21 mouse cellular contexts compared by ENCODE assay signal in the genomic region with DNA sequence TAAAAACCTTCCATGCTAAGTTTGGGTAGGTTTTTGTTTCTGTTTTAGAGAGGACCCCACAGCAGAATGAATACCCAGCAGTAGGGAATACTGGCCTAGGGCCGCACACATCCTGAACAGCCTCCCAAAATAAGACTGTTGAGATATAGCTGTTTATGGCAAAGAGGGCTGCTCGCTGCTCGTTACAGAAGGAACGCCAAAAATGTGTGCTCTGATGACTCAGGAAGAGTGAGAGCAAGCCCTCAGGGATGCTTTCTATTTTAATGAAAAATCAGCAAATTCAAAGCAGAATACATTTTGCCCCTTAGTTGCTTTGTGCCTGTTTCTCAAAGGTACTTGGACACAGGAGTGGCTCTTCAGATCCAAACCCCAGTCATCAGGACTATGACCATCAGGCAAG. TPM values are rescaled to one million over a fixed set of nuclear protein-coding genes. Genes with fewer than 3 reads are reported as not detected.
DNase-seq lines count a peak whose midpoint lies in the region; ATAC-seq and TF ChIP-seq lines count a peak whose summit lies in the region.
"Had no signal": no experiment of that assay in that cellular context is flagged by ENCODE, and none has a peak within 500 bp of the region (broad histone marks: within the 10 kb centered on the region; RNA-seq: fewer than 3 reads in every experiment).

No protein-coding gene starts in this region.

- no peak for TF ChIP-seq CTCF in liver, postnatal 0 days (IDR thresholded peaks at IDR 0.05; ENCODE audit: low read depth)
- no peak for TF ChIP-seq CTCF in olfactory bulb, adult 2 months (IDR thresholded peaks at IDR 0.05; ENCODE audit: insufficient read depth, low read depth, low read length)

- DNase-seq in forebrain, embryonic 10.5 days (ENCODE audit: extremely low spot score, low spot score): no peak
- no peak for DNase-seq in forebrain, embryonic 11.5 days (ENCODE audit: low spot score)
- no peak for DNase-seq in heart, adult 8-10 months (ENCODE audit: low spot score)
- DNase-seq in liver, embryonic 13.5 days: no peak
- no peak for DNase-seq in liver, postnatal 0 days
- DNase-seq in yolk sac, embryonic 10.5 days (ENCODE audit: low spot score): no peak
- DNase-seq: adrenal gland, postnatal 36 days; cerebellum, adult 18-20 months; cerebellum, postnatal 36 days; heart, postnatal 14 days; layer of hippocampus, postnatal 36 days; thymus, postnatal 25 days had no signal

- H3K4me2 ChIP-seq in forebrain, embryonic 11.5 days (ENCODE audit: low read depth, low read length, severe bottlenecking): no peak overlapping the region
- H3K4me2 ChIP-seq in heart, embryonic 14.5 days (ENCODE audit: low read length): peak overlapping the region; percentile 21; the same call in 1 of the 2 replicates
- no peak overlapping the region for H3K4me2 ChIP-seq in liver, embryonic 13.5 days
- no peak overlapping the region for H3K4me2 ChIP-seq in liver, postnatal 0 days (ENCODE audit: low read depth, low read length)
- H3K4me2 ChIP-seq: hindbrain, embryonic 14.5 days; kidney, embryonic 15.5 days had no signal

- no peaks in the 10 kb centered on the region for H3K27me3 ChIP-seq in forebrain, embryonic 10.5 days (ENCODE audit: poor library complexity, severe bottlenecking)
- H3K27me3 ChIP-seq in forebrain, embryonic 11.5 days (ENCODE audit: control insufficient read depth, insufficient read depth, low read length): no peaks in the 10 kb centered on the region
- no peaks in the 10 kb centered on the region for H3K27me3 ChIP-seq in heart, embryonic 14.5 days (ENCODE audit: control insufficient read depth, insufficient read depth, low read length)
- H3K27me3 ChIP-seq in liver, embryonic 13.5 days: no peaks in the 10 kb centered on the region
- no peaks in the 10 kb centered on the region for H3K27me3 ChIP-seq in liver, postnatal 0 days (ENCODE audit: insufficient read depth, low read length)
- H3K27me3 ChIP-seq: kidney, embryonic 15.5 days had no signal

- 86% methylated on average over 4 of the region's 4 CpGs for WGBS in forebrain, embryonic 10.5 days
- 78% methylated on average over 4 of the region's 4 CpGs for WGBS in forebrain, embryonic 11.5 days
- WGBS in heart, embryonic 14.5 days: 41% methylated on average over 4 of the region's 4 CpGs
- 89% methylated on average over 4 of the region's 4 CpGs for WGBS in liver, embryonic 13.5 days (ENCODE audit: insufficient replicate concordance)
- 86% methylated on average over 4 of the region's 4 CpGs for WGBS in liver, postnatal 0 days (ENCODE audit: insufficient replicate concordance)
- WGBS in olfactory bulb, adult 2 months: 62% methylated on average over 4 of the region's 4 CpGs

- H3K9me3 ChIP-seq in forebrain, embryonic 10.5 days: no peaks in the 10 kb centered on the region
- H3K9me3 ChIP-seq in forebrain, embryonic 11.5 days (ENCODE audit: control insufficient read depth, low read length): no peaks in the 10 kb centered on the region
- H3K9me3 ChIP-seq in heart, embryonic 14.5 days (ENCODE audit: control insufficient read depth, low read length): no peaks in the 10 kb centered on the region
- H3K9me3 ChIP-seq in liver, embryonic 13.5 days (replicated peaks): no peaks in the 10 kb centered on the region
- no peaks in the 10 kb centered on the region for H3K9me3 ChIP-seq in liver, postnatal 0 days (ENCODE audit: low read length)
- H3K9me3 ChIP-seq: G1E; kidney, embryonic 15.5 days; midbrain, embryonic 10.5 days had no signal

- peak overlapping the region; percentile 30; the same call in 1 of the 2 replicates for H3K27ac ChIP-seq in forebrain, embryonic 10.5 days
- no peak overlapping the region for H3K27ac ChIP-seq in forebrain, embryonic 11.5 days (ENCODE audit: low read depth, low read length)
- H3K27ac ChIP-seq in heart, embryonic 14.5 days (replicated peaks in 1 of 2; ENCODE audit: control insufficient read depth in 1 of 2, insufficient read depth in 1 of 2, low read depth in 2 of 2, low read length in 2 of 2): 0 out of 4 replicates have a peak overlapping the region, but pooled peaks of 1 of the 2 experiments have one; percentile 14
- H3K27ac ChIP-seq in liver, embryonic 13.5 days: no peak overlapping the region
- no peak overlapping the region for H3K27ac ChIP-seq in liver, postnatal 0 days (ENCODE audit: low read depth)
- H3K27ac ChIP-seq in olfactory bulb, adult 2 months (ENCODE audit: insufficient read depth, low read depth, low read length): peak overlapping the region; percentile 17; the same call in 1 of the 2 replicates
- H3K27ac ChIP-seq: hindbrain, embryonic 14.5 days; kidney, embryonic 15.5 days; liver, embryonic 14.5 days; macrophage; midbrain, embryonic 10.5 days had no signal

- no peak overlapping the region for H3K4me3 ChIP-seq in forebrain, embryonic 10.5 days
- H3K4me3 ChIP-seq in forebrain, embryonic 11.5 days (ENCODE audit: low read depth, low read length): no peak overlapping the region
- H3K4me3 ChIP-seq in heart, embryonic 14.5 days (ENCODE audit: control insufficient read depth in 1 of 2, insufficient read depth in 1 of 2, low read depth in 1 of 2, low read length in 2 of 2): no peak overlapping the region
- no peak overlapping the region for H3K4me3 ChIP-seq in liver, embryonic 13.5 days (replicated peaks)
- no peak overlapping the region for H3K4me3 ChIP-seq in liver, postnatal 0 days (ENCODE audit: low read depth, low read length)
- no peak overlapping the region for H3K4me3 ChIP-seq in olfactory bulb, adult 2 months (ENCODE audit: insufficient read depth, low read depth, low read length)
- H3K4me3 ChIP-seq: kidney, embryonic 15.5 days; midbrain, embryonic 10.5 days had no signal

- peaks cover 49% of the 10 kb centered on the region for H3K36me3 ChIP-seq in forebrain, embryonic 10.5 days (replicated peaks)
- H3K36me3 ChIP-seq in forebrain, embryonic 11.5 days (ENCODE audit: control insufficient read depth, insufficient read depth, low read length): no peaks in the 10 kb centered on the region
- peaks cover 31% of the 10 kb centered on the region for H3K36me3 ChIP-seq in heart, embryonic 14.5 days (ENCODE audit: control insufficient read depth, insufficient read depth, low read length)
- peaks cover 36% of the 10 kb centered on the region for H3K36me3 ChIP-seq in liver, embryonic 13.5 days
- peaks cover 37% of the 10 kb centered on the region for H3K36me3 ChIP-seq in liver, postnatal 0 days (replicated peaks; ENCODE audit: insufficient read depth, low read length)

- H3K9ac ChIP-seq in forebrain, embryonic 11.5 days (ENCODE audit: low read length): no peak overlapping the region
- no peak overlapping the region for H3K9ac ChIP-seq in heart, embryonic 14.5 days (ENCODE audit: low read length)
- peak overlapping the region; percentile 24; the same call in 1 of the 2 replicates for H3K9ac ChIP-seq in liver, embryonic 13.5 days
- no peak overlapping the region for H3K9ac ChIP-seq in liver, postnatal 0 days (replicated peaks)
- H3K9ac ChIP-seq: hindbrain, embryonic 14.5 days; kidney, embryonic 15.5 days; liver, embryonic 14.5 days had no signal

- peaks cover 25% of the 10 kb centered on the region for H3K4me1 ChIP-seq in forebrain, embryonic 10.5 days
- H3K4me1 ChIP-seq in forebrain, embryonic 11.5 days (replicated peaks; ENCODE audit: control insufficient read depth, insufficient read depth, low read length): no peaks in the 10 kb centered on the region
- peaks cover 20 to 28% of the 10 kb centered on the region in 2 experiments for H3K4me1 ChIP-seq in heart, embryonic 14.5 days (ENCODE audit: control insufficient read depth in 2 of 2, insufficient read depth in 2 of 2, low read length in 2 of 2)
- peaks cover 68% of the 10 kb centered on the region for H3K4me1 ChIP-seq in liver, embryonic 13.5 days (replicated peaks)
- H3K4me1 ChIP-seq in liver, postnatal 0 days (ENCODE audit: insufficient read depth): no peaks in the 10 kb centered on the region
- H3K4me1 ChIP-seq in olfactory bulb, adult 2 months (ENCODE audit: control insufficient read depth, insufficient read depth, low read length): peaks cover 14% of the 10 kb centered on the region

- TF ChIP-seq POLR2A in olfactory bulb, adult 2 months (IDR thresholded peaks at IDR 0.05; ENCODE audit: insufficient read depth, low read depth, low read length): no peak

- no peak for TF ChIP-seq EP300 in liver, postnatal 0 days (IDR thresholded peaks at IDR 0.05; ENCODE audit: low read depth)

- no peak for ATAC-seq in forebrain, embryonic 11.5 days (replicated peaks; ENCODE audit: low FRiP score)
- no peak for ATAC-seq in heart, embryonic 14.5 days (ENCODE audit: insufficient number of reproducible peaks, insufficient read depth, low FRiP score, low read depth)
- ATAC-seq in liver, embryonic 13.5 days (ENCODE audit: low read depth): no peak
- ATAC-seq in liver, postnatal 0 days: no peak
- ATAC-seq: forebrain, embryonic 16.5 days had no signal

RNA-seq across cellular contexts. Expression of a gene that starts 41.7 kb away (rescaled TPM):
- polyA plus RNA-seq in forebrain, embryonic 10.5 days (2016; fragmentation: Nextera tagmentation; extraction: Ambion mirVana): 52.0 and 54.6 TPM in 2 replicates
- polyA plus RNA-seq in forebrain, embryonic 11.5 days (2014; fragmentation: Nextera tagmentation; extraction: Ambion mirVana): 60.6 and 63.5 TPM in 2 replicates
- 39.6 and 40.4 TPM in 2 replicates for polyA plus RNA-seq in heart, embryonic 14.5 days (2014; fragmentation: Nextera tagmentation; extraction: Ambion mirVana)
- 10 to 100 TPM; 19.4 to 24.9 (median 20.9) TPM for total RNA-seq in heart, adult 8-10 months (2022)
- 30.6 and 33.7 TPM in 2 replicates for polyA plus RNA-seq in liver, embryonic 13.5 days (2015; fragmentation: Nextera tagmentation; extraction: Ambion mirVana)
- 10.8 and 12.2 TPM in 2 replicates for polyA plus RNA-seq in liver, postnatal 0 days (2015; fragmentation: Nextera tagmentation; extraction: Ambion mirVana)
- polyA plus RNA-seq in olfactory bulb, adult 2 months (2012; ENCODE audit: insufficient read depth, insufficient read length, low replicate concordance, missing spikeins): not detected in 2 replicates

RNA-seq across cellular contexts. Expression of a gene that starts 41.8 kb away (rescaled TPM):
- polyA plus RNA-seq in forebrain, embryonic 10.5 days (2016; fragmentation: Nextera tagmentation; extraction: Ambion mirVana): 27.5 and 27.7 TPM in 2 replicates
- 32.4 and 35.6 TPM in 2 replicates for polyA plus RNA-seq in forebrain, embryonic 11.5 days (2014; fragmentation: Nextera tagmentation; extraction: Ambion mirVana)
- polyA plus RNA-seq in heart, embryonic 14.5 days (2014; fragmentation: Nextera tagmentation; extraction: Ambion mirVana): 17.4 and 19.2 TPM in 2 replicates
- total RNA-seq in heart, adult 8-10 months (2022): 10 to 100 TPM; 13.5 to 18.1 (median 14.5) TPM
- 8.5 and 12.0 TPM in 2 replicates for polyA plus RNA-seq in liver, embryonic 13.5 days (2015; fragmentation: Nextera tagmentation; extraction: Ambion mirVana)
- 6.0 and 6.8 TPM in 2 replicates for polyA plus RNA-seq in liver, postnatal 0 days (2015; fragmentation: Nextera tagmentation; extraction: Ambion mirVana)
- not detected in 2 replicates for polyA plus RNA-seq in olfactory bulb, adult 2 months (2012; ENCODE audit: insufficient read depth, insufficient read length, low replicate concordance, missing spikeins)

Comparison
In these comparisons a context has a peak if more than half of its experiments do, and no peak if none do; other contexts are left out.
1. H3K27ac ChIP-seq: peak in forebrain, embryonic 10.5 days (single experiment) and olfactory bulb, adult 2 months (single experiment); none in forebrain, embryonic 11.5 days (single experiment), liver, embryonic 13.5 days (single experiment) and liver, postnatal 0 days (single experiment).